Comparison of ENCODE assay signal across 8 mouse cellular contexts in the genomic region with DNA sequence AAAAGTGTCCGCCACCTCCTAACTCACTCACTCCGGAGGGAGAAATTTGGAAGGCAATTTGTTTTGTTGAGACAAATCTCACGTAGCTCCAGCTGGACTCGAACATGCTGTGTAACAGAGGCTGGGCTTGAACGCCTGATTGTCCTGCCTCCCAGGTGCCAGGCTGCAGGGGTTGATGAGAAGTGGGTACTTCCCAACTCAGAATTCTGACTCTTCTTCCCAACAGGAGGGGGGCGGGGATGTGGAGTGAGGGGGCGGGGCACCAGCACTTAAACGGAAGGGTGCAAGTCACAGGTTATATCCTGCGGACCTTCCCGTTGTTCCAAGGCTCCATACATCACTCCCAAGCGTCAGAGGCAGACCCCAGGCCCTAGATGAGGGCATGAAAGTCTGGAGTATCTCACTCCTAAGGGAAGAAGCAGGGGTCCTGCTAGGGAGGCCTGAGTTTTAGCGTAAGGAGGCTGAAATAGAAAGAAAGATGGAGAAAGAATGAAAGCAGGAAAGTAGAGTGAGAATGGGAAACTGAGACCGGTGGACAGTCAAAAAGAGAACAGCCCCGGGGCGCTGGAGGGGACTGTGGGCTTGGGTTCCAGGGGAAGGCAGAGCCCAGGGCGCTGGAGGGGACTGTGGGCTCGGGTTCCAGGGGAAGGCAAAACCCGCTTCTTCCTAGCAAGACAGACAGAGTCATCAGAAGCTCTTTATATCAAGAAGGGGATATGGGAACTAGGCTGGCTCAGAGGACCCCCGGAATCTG. TPM values are rescaled to one million over a fixed set of nuclear protein-coding genes. Genes with fewer than 3 reads are reported as not detected.
DNase-seq lines count a peak whose midpoint lies in the region; ATAC-seq and TF ChIP-seq lines count a peak whose summit lies in the region.

No protein-coding gene starts in this region.

- peaks cover 12% of the 10 kb centered on the region for H3K4me1 ChIP-seq in erythroblast, embryonic 14.5 days (ENCODE audit: control insufficient read depth)
- peaks cover 9% of the 10 kb centered on the region; the same call in 1 of the 2 replicates for H3K4me1 ChIP-seq in spleen, adult 2 months (ENCODE audit: control insufficient read depth, insufficient read depth, insufficient read length)
- H3K4me1 ChIP-seq in limb, embryonic 13.5 days: peaks cover 25% of the 10 kb centered on the region
- H3K4me1 ChIP-seq in stomach, embryonic 15.5 days: 0 out of 2 replicates have a peak, but pooled peaks cover 5% of the 10 kb centered on the region

- TF ChIP-seq CTCF in spleen, adult 2 months (IDR thresholded peaks at IDR 0.05; ENCODE audit: extremely low read depth, insufficient read depth, insufficient read length, insufficient replicate concordance): no peak

- WGBS in spleen, adult 2 months: 42% methylated on average over 19 of the region's 19 CpGs
- 16% methylated on average over 19 of the region's 19 CpGs for WGBS in limb, embryonic 13.5 days
- 23% methylated on average over 19 of the region's 19 CpGs for WGBS in stomach, embryonic 15.5 days

- H3K36me3 ChIP-seq in erythroblast, embryonic 14.5 days (ENCODE audit: control insufficient read depth): no peaks in the 10 kb centered on the region
- no peaks in the 10 kb centered on the region for H3K36me3 ChIP-seq in spleen, adult 2 months (ENCODE audit: control insufficient read depth, insufficient read depth, low read length)
- no peaks in the 10 kb centered on the region for H3K36me3 ChIP-seq in limb, embryonic 13.5 days
- no peaks in the 10 kb centered on the region for H3K36me3 ChIP-seq in stomach, embryonic 15.5 days

- no peaks in the 10 kb centered on the region for H3K9me3 ChIP-seq in erythroblast, embryonic 14.5 days (ENCODE audit: control insufficient read depth, low read length)
- H3K9me3 ChIP-seq in limb, embryonic 13.5 days: no peaks in the 10 kb centered on the region
- no peaks in the 10 kb centered on the region for H3K9me3 ChIP-seq in stomach, embryonic 15.5 days

- peaks cover 54% of the 10 kb centered on the region for H3K27me3 ChIP-seq in erythroblast, embryonic 14.5 days (ENCODE audit: control insufficient read depth)
- H3K27me3 ChIP-seq in spleen, adult 2 months (ENCODE audit: control insufficient read depth, insufficient read depth, low read length): no peaks in the 10 kb centered on the region
- peaks cover 33% of the 10 kb centered on the region for H3K27me3 ChIP-seq in limb, embryonic 13.5 days
- H3K27me3 ChIP-seq in stomach, embryonic 15.5 days (replicated peaks): 0 out of 2 replicates have a peak, but pooled peaks cover 3% of the 10 kb centered on the region

- no peak for ATAC-seq in erythroblast, adult 5-6 weeks (replicated peaks; ENCODE audit: low FRiP score, poor library complexity, severe bottlenecking)
- peak; percentile 37; the same call in 1 of the 2 replicates for ATAC-seq in limb, embryonic 13.5 days (ENCODE audit: low FRiP score, low read depth)
- no peak for ATAC-seq in stomach, embryonic 15.5 days (ENCODE audit: insufficient read depth, low FRiP score, low read depth)

- H3K4me3 ChIP-seq in erythroblast, embryonic 14.5 days (replicated peaks): peak overlapping the region; percentile 55
- peak overlapping the region; percentile 53 for H3K4me3 ChIP-seq in spleen, adult 2 months (ENCODE audit: extremely low read depth, insufficient read depth, insufficient read length)
- peak overlapping the region; percentile 53 for H3K4me3 ChIP-seq in limb, embryonic 13.5 days
- peak overlapping the region; percentile 57 for H3K4me3 ChIP-seq in stomach, embryonic 15.5 days (replicated peaks)

- no peak for DNase-seq in spleen, adult 2 months (ENCODE audit: low read depth in 1 of 2, low spot score in 2 of 2)
- no peak for DNase-seq in spleen, postnatal 10 days (ENCODE audit: low spot score in 2 of 2)
- no peak for DNase-seq in retina, embryonic 14.5 days (ENCODE audit: low spot score)
- DNase-seq in ovary, adult 18-20 months (ENCODE audit: low spot score): no peak

- peak overlapping the region; percentile 83 for H3K4me2 ChIP-seq in limb, embryonic 13.5 days (replicated peaks)
- peak overlapping the region; percentile 94 for H3K4me2 ChIP-seq in stomach, embryonic 15.5 days

- peak overlapping the region; percentile 65 for H3K27ac ChIP-seq in spleen, adult 2 months (ENCODE audit: insufficient read depth, low read length)
- H3K27ac ChIP-seq in limb, embryonic 13.5 days: no peak overlapping the region
- H3K27ac ChIP-seq in stomach, embryonic 15.5 days: no peak overlapping the region

- no peak for TF ChIP-seq POLR2A in spleen, adult 2 months (IDR thresholded peaks at IDR 0.05; ENCODE audit: low read depth, low read length)

- H3K9ac ChIP-seq in limb, embryonic 13.5 days: no peak overlapping the region; the same call in 1 of the 2 replicates
- H3K9ac ChIP-seq in stomach, embryonic 15.5 days: no peak overlapping the region

RNA-seq across cellular contexts. Expression of gene Tbx21, which starts 12.5 kb away (rescaled TPM):
- polyA plus RNA-seq in erythroblast, embryonic 14.5 days (2012): 0.02 TPM in 1 of 2 replicates, not detected in the other
- not detected in 2 replicates for total RNA-seq in erythroblast, adult 5-6 weeks (2015; ENCODE audit: low replicate concordance)
- not detected in 2 replicates for total RNA-seq in erythroblast, adult 5-6 weeks (2017; ENCODE audit: low replicate concordance)
- 10.9 and 14.4 TPM in 2 replicates for polyA plus RNA-seq in spleen, adult 2 months (2012; rRNA removed)
- 0.09 TPM in 1 of 2 replicates, not detected in the other for polyA plus RNA-seq in limb, embryonic 13.5 days (2015; fragmentation: Nextera tagmentation; extraction: Ambion mirVana)
- 0.24 TPM in 1 of 2 replicates, not detected in the other for polyA plus RNA-seq in stomach, embryonic 15.5 days (2015; fragmentation: Nextera tagmentation; extraction: Ambion mirVana)

RNA-seq across cellular contexts. Expression of gene Tbkbp1, which starts 23.6 kb away (rescaled TPM):
- 0.12 and 0.15 TPM in 2 replicates for polyA plus RNA-seq in erythroblast, embryonic 14.5 days (2012)
- 0.96 and 2.7 TPM in 2 replicates for total RNA-seq in erythroblast, adult 5-6 weeks (2015; ENCODE audit: low replicate concordance)
- 0.70 and 6.3 TPM in 2 replicates for total RNA-seq in erythroblast, adult 5-6 weeks (2017; ENCODE audit: low replicate concordance)
- 16.3 and 20.0 TPM in 2 replicates for polyA plus RNA-seq in spleen, adult 2 months (2012; rRNA removed)
- 8.2 and 8.4 TPM in 2 replicates for polyA plus RNA-seq in limb, embryonic 13.5 days (2015; fragmentation: Nextera tagmentation; extraction: Ambion mirVana)
- polyA plus RNA-seq in stomach, embryonic 15.5 days (2015; fragmentation: Nextera tagmentation; extraction: Ambion mirVana): 4.1 and 5.3 TPM in 2 replicates
